Mouse (Mus musculus): ENCODE results near the gene Elane. TPM values are rescaled to one million over a fixed set of nuclear protein-coding genes. Genes with fewer than 3 reads are reported as not detected.

Gene Elane
- polyA plus RNA-seq, 1 experiment from 2014 or later = 207 TPM

DNA sequence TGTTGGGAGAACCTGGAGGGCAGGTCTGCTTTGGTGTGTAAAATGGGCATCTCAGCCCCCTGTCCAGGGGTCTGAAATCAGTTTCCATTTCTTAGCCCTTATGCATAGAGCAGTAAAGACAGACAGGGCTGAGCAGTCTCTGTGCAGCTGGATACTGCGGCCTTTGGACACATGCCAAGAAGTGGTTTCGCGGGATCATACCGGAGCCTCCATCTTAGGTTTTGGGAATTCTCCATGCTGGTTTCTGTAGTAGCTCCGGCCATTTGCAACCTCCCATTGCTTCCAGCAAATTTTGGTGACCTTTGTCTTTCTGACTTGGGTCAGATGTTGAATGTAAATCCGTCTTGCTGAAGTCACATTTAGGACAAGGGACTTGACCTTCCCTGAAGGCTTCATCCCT, 42.6 kb upstream of the Elane start:
- no peaks in the 10 kb centered on the region for H3K9me3 ChIP-seq (ENCODE audit: low read length)
- no peaks in the 10 kb centered on the region for H3K36me3 ChIP-seq (replicated peaks; ENCODE audit: insufficient read depth, low read length)
- no peak overlapping the region for H3K4me2 ChIP-seq (ENCODE audit: low read depth, low read length)
- DNase-seq (no peak), ATAC-seq (no peak)
- 75% methylated on average over 6 of the region's 6 CpGs for WGBS (ENCODE audit: insufficient replicate concordance)
- H3K4me1 ChIP-seq (ENCODE audit: insufficient read depth) = peaks cover 3% of the 10 kb centered on the region; the same call in 1 of the 2 replicates
- H3K4me3 ChIP-seq (ENCODE audit: low read depth, low read length) = no peak overlapping the region
- H3K9ac ChIP-seq (replicated peaks) = no peak overlapping the region
- no peaks in the 10 kb centered on the region for H3K27me3 ChIP-seq (ENCODE audit: insufficient read depth, low read length)
- TF ChIP-seq CTCF (IDR thresholded peaks at IDR 0.05; ENCODE audit: low read depth) = no peak
- no peak overlapping the region for H3K27ac ChIP-seq (ENCODE audit: low read depth)

DNA sequence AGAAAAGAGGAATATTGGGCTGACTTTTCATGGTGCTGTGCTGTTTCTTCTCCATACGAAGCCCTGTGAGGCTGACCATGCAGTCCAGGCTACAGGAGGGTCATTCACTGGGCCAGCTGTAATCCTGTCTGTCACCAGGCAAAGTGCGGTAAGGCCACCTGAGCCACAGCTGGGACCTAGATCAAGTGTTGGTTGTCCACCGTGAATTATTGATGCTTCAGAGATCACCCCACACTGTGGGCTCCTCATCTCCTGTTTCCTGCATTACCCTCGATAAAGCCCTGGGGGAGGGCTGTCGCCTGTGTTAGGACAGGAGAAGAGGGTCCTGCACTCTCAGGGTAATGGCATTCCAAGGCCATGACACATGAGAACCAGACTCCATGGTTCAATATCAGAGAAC, 39.5 kb upstream of the Elane start:
- no peak overlapping the region for H3K9ac ChIP-seq (replicated peaks)

DNA sequence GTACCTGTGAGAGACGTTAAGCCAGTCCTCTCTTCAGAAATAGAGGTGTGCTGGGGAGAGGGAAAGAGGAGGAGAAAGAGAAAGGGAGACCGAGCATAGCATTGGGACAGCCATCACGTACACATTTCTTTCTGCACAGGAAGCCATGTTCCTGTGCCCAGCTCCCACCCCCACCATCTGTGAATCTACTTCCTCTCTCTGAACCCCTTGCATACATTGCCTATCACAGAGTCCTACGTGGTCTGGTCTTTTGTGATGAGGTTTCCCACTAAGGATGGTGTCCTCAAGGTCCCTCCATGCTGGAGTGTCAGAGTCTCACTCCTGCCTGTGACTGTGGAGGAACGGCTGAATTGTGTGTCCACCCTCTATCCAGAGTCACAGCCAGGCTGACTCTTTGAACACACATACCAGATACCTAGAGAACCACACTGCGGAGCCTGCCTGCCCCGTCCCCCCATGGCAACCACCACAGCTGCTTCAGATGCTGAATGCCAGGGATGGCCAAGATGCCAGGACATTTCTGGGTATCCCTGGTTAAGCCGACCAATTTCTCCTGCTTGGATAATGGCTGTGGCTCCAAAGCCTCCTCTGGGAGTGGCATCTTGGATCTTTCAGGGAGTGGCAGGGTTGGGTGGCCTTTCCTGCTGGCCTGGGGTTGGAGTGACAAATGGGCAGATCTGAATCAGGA, 36.0 kb upstream of the Elane start:
- H3K36me3 ChIP-seq (replicated peaks; ENCODE audit: insufficient read depth, low read length) = no peaks in the 10 kb centered on the region
- DNase-seq = no peak
- no peak overlapping the region for H3K9ac ChIP-seq (replicated peaks)
- no peak overlapping the region for H3K4me3 ChIP-seq (ENCODE audit: low read depth, low read length)
- TF ChIP-seq CTCF (IDR thresholded peaks at IDR 0.05; ENCODE audit: low read depth) = no peak
- TF ChIP-seq EP300 (IDR thresholded peaks at IDR 0.05; ENCODE audit: low read depth) = no peak
- H3K9me3 ChIP-seq (ENCODE audit: low read length) = no peaks in the 10 kb centered on the region
- H3K4me1 ChIP-seq (ENCODE audit: insufficient read depth) = peaks cover 26% of the 10 kb centered on the region
- no peak overlapping the region; the same call in 1 of the 2 replicates for H3K4me2 ChIP-seq (ENCODE audit: low read depth, low read length)
- H3K27me3 ChIP-seq (ENCODE audit: insufficient read depth, low read length) = no peaks in the 10 kb centered on the region
- no peak for ATAC-seq
- 49% methylated on average over 8 of the region's 8 CpGs for WGBS (ENCODE audit: insufficient replicate concordance)
- H3K27ac ChIP-seq (ENCODE audit: low read depth) = no peak overlapping the region

More for the DNA sequence above, 39.5 kb upstream of the Elane start:
- ATAC-seq (no peak), DNase-seq (no peak)
- no peaks in the 10 kb centered on the region for H3K9me3 ChIP-seq (ENCODE audit: low read length)
- no peaks in the 10 kb centered on the region for H3K27me3 ChIP-seq (ENCODE audit: insufficient read depth, low read length)
- H3K4me3 ChIP-seq (ENCODE audit: low read depth, low read length) = no peak overlapping the region
- H3K27ac ChIP-seq (ENCODE audit: low read depth) = no peak overlapping the region
- no peak for TF ChIP-seq EP300 (IDR thresholded peaks at IDR 0.05; ENCODE audit: low read depth)
- TF ChIP-seq CTCF (IDR thresholded peaks at IDR 0.05; ENCODE audit: low read depth) = no peak
- WGBS (ENCODE audit: insufficient replicate concordance) = 57% methylated on average over 5 of the region's 5 CpGs
- H3K36me3 ChIP-seq (replicated peaks; ENCODE audit: insufficient read depth, low read length) = no peaks in the 10 kb centered on the region
- H3K4me2 ChIP-seq (ENCODE audit: low read depth, low read length) = no peak overlapping the region
- peaks cover 2% of the 10 kb centered on the region for H3K4me1 ChIP-seq (ENCODE audit: insufficient read depth)

DNA sequence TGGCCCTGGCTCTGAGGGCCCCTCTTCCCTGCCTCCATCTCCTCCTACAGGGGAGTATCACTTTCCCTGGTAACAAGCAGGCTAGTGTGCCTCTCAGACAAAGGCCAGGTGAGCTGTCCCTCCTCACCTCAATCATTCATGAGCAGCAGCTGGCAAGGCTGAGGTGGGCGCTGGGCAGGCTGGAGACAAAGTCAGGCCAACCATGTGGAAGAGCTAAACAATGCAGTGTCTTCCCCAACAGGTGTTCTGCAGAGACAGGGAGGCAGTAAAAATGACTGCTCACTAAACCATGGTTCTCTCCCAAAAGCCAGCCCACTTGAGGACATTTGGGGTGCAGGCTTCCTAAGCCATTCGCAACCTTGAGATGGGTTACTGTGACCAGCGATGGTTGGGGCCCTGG, 34.4 kb upstream of the Elane start:
- H3K4me2 ChIP-seq (ENCODE audit: low read depth, low read length) = peak overlapping the region; percentile 98; the same call in 1 of the 2 replicates
- peaks cover 31% of the 10 kb centered on the region for H3K4me1 ChIP-seq (ENCODE audit: insufficient read depth)
- peaks cover 3% of the 10 kb centered on the region for H3K36me3 ChIP-seq (replicated peaks; ENCODE audit: insufficient read depth, low read length)
- H3K9me3 ChIP-seq (ENCODE audit: low read length) = no peaks in the 10 kb centered on the region
- no peak for DNase-seq
- H3K27ac ChIP-seq (ENCODE audit: low read depth) = peak overlapping the region; percentile 99
- H3K4me3 ChIP-seq (ENCODE audit: low read depth, low read length) = no peak overlapping the region
- WGBS (ENCODE audit: insufficient replicate concordance) = 61% methylated on average over 3 of the region's 3 CpGs
- no peaks in the 10 kb centered on the region for H3K27me3 ChIP-seq (ENCODE audit: insufficient read depth, low read length)
- no peak for TF ChIP-seq EP300 (IDR thresholded peaks at IDR 0.05; ENCODE audit: low read depth)
- no peak for TF ChIP-seq CTCF (IDR thresholded peaks at IDR 0.05; ENCODE audit: low read depth)
- no peak for ATAC-seq
- peak overlapping the region; percentile 70; the same call in 1 of the 2 replicates for H3K9ac ChIP-seq (replicated peaks)

DNA sequence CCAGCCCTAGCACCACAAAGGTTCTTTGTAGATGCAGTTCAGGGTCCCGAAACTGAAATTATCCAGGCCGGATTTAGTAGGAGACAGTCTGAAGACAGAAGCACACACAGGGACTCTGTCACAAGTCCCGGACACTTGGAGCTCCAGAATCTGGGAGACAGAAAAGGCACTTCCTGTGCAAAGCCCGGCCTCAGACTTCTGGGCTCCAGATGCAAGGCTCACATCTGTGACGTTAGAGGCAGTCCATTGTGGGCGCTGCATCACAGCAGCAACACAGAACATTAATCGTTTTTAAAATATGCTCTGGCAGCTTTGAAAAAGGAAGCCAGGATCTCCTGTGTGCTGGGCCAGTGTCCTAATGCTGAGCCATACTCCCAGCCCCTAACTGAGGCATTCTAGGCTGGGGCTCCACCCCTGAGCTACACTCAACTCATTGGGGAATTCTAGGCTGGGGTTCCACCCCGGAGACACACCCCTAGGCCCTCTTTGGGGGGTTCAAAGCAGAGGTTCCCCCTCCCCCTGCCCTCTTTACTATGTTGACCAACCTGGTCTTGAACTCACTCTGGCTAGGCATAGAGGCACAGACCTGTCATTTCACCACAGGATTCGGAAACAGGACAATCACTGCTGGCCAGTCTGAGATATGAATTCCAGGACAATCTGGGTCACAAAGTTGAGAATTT, 33.8 kb upstream of the Elane start:
- Histone ChIP-seq H3K9me3 (ENCODE audit: low read length) (no peaks in the 10 kb centered on the region), H3K4me1 (ENCODE audit: insufficient read depth) (peaks cover 37% of the 10 kb centered on the region), H3K4me2 (ENCODE audit: low read depth, low read length) (peak overlapping the region; percentile 98), H3K36me3 (replicated peaks; ENCODE audit: insufficient read depth, low read length) (peaks cover 8% of the 10 kb centered on the region), H3K9ac (replicated peaks) (peak overlapping the region; percentile 70), H3K4me3 (ENCODE audit: low read depth, low read length) (no peak overlapping the region), H3K27me3 (ENCODE audit: insufficient read depth, low read length) (no peaks in the 10 kb centered on the region), H3K27ac (ENCODE audit: low read depth) (peak overlapping the region; percentile 99)
- no peak for TF ChIP-seq EP300 (IDR thresholded peaks at IDR 0.05; ENCODE audit: low read depth)
- TF ChIP-seq CTCF (IDR thresholded peaks at IDR 0.05; ENCODE audit: low read depth) = no peak
- ATAC-seq (no peak), DNase-seq (peak; percentile 32)
- 43% methylated on average over 9 of the region's 9 CpGs for WGBS (ENCODE audit: insufficient replicate concordance)

DNA sequence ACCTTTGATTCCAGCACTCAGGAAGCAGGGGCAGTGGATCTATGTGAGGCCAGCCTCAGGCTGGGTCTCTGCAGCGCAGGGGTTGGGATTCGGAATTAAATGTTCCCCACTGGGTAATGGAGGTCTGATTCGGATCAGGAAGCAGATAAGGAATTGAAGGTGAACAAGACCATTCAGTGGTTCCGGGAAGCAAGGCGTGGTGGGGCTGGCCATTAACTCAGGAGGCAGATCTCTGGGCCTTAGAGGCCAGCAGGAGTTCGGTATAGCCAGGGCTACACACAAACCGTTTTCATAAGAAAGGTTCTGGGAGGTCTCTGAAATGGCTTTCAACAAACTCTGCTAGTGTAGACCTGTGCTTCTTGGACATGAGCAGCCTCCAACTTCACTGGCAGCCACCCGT, 33.2 kb upstream of the Elane start:
- Histone ChIP-seq H3K4me3 (ENCODE audit: low read depth, low read length) (peak overlapping the region; percentile 57), H3K36me3 (replicated peaks; ENCODE audit: insufficient read depth, low read length) (peaks cover 13% of the 10 kb centered on the region), H3K27ac (ENCODE audit: low read depth) (peak overlapping the region; percentile 99), H3K27me3 (ENCODE audit: insufficient read depth, low read length) (no peaks in the 10 kb centered on the region), H3K4me2 (ENCODE audit: low read depth, low read length) (peak overlapping the region; percentile 98), H3K9ac (replicated peaks) (peak overlapping the region; percentile 70), H3K9me3 (ENCODE audit: low read length) (no peaks in the 10 kb centered on the region), H3K4me1 (ENCODE audit: insufficient read depth) (peaks cover 42% of the 10 kb centered on the region)
- no peak for TF ChIP-seq EP300 (IDR thresholded peaks at IDR 0.05; ENCODE audit: low read depth)
- TF ChIP-seq CTCF (IDR thresholded peaks at IDR 0.05; ENCODE audit: low read depth) = no peak
- WGBS (ENCODE audit: insufficient replicate concordance) = 25% methylated on average over 8 of the region's 8 CpGs
- ATAC-seq = no peak
- peak; percentile 17 for DNase-seq

Measured in liver, postnatal 0 days (tissue).